Mouse (Mus musculus): Measurements from ENCODE around the gene Gm10577. TPM values are rescaled to one million over a fixed set of nuclear protein-coding genes. Genes with fewer than 3 reads are reported as not detected.

Gene Gm10577
- polyA plus RNA-seq (2017; shearing (Covaris generic)), result not detected

GRCm38 (mm10) chr4:101020596-101020995, at the start of gene Gm10577:
TSS of gene Gm10577 (minus strand) at chr4:101020696.

GRCm38 (mm10) chr4:101068786-101069153, 48.3 kb upstream of the Gm10577 start, which contains the start of gene Raver2:
TSS of gene Raver2 (plus strand) at chr4:101068983.

Other genes with a start within 250 kb of the Gm10577 start
- gene Cachd1, start 244.0 kb downstream of the Gm10577 start, polyA plus RNA-seq (2017; shearing (Covaris generic)), result under 1 TPM in 1 of 2 experiments, not detected in 1; 0.06 TPM
- 1 to 10 TPM; 1.0 to 2.8 TPM for gene Raver2, start 48.3 kb upstream of the Gm10577 start, polyA plus RNA-seq (2017; shearing (Covaris generic))
- 100 to 1,000 TPM; 450 to 508 TPM for gene Jak1, start 244.6 kb upstream of the Gm10577 start, polyA plus RNA-seq (2017; shearing (Covaris generic))